Mouse (Mus musculus) layer of hippocampus, adult 11-12 months (tissue): ENCODE measurements around the gene Pld3.

Source experiments
- DNase-seq: peaks from one replicate; pipeline ENCODE4 v3.0.0; 2022; ENCODE audit warnings: low spot score

Pld3 gene

GRCm38 (mm10) chr7:27569580-27570224 lies 16.7 kb upstream of the Pld3 start:
- DNase-seq = no peak

DNA sequence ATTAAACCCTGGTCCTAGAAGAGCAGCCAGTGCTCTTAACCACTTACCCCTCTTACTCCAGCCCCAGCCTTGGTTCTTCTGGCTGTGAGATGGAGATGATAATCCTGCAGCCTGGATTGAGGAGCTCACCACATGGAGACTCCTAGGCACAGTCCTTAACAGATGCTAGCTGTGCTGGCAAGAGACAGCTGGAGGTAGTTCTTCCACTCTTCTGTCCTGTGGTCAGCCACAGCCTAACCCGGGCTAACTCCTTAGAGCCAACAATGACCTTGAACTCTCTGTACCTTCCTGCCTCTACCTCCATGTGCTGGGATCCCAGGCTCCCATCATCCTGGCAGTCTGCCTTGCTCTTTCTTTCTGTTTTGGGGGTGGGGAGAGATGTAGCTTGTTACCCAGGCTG lies 8.0 kb upstream of the Pld3 start:
- no peak for DNase-seq

GRCm38 (mm10) chr7:27560291-27560887 lies 7.4 kb upstream of the Pld3 start:
- no peak for DNase-seq

- DNase-seq = no peak
Measured at GRCm38 (mm10) chr7:27552070-27552469, 948 bp downstream of the Pld3 start.

DNA sequence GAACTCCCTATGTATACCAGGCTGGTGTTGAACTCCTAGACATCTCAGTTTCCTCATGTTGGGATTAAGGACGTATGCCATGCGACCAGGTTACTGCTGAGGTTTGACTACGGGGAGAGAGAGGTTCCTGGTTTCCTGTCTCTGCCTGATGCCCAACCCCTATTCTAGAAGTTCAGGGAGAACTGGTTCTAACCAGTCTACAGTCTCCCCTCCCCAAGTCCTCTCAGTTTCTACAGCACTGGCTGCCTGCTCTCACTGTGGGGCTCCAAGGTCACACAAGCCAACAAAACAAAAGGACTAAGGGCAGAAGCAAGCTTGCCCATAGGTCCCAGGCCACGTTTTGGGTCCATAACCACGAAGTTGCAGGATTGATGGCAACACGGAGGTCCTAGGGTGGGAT lies 3.4 kb downstream of the Pld3 start:
- no peak for DNase-seq

DNA sequence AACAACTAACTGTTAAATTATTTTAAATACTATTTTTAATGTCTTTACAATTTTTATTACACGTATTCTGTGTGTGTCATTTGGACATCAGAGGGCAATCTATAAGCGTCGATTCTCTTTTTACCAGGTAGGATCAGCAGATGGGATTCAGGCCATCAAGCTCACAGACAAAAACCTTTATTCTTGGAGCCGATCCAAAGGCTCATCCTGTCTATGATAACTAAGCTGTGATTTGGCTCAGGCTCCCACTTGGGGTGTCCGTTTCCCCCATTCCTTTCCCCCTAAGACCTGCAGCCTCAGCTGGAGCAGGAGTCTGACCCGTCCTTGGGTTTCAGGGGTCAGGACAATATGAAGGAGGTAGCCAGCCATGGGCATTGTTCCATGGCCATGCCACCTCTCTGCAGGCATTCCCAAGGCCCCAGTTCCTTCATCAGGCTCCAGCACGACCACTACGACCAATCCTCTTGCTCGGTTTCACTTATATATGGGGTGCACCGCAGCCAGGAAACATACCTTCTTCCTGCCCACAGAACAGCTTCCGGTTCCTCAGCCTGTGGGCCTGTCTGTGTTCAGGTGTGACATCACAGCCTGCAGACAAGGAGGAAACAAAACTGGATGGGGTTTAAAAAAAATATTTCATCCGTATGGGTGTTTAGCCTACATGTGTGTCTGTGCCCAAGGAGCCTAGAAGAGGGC lies 8.2 kb downstream of the Pld3 start:
- DNase-seq = no peak

- no peak for DNase-seq
Measured at GRCm38 (mm10) chr7:27543851-27544250, 9.2 kb downstream of the Pld3 start.

DNA sequence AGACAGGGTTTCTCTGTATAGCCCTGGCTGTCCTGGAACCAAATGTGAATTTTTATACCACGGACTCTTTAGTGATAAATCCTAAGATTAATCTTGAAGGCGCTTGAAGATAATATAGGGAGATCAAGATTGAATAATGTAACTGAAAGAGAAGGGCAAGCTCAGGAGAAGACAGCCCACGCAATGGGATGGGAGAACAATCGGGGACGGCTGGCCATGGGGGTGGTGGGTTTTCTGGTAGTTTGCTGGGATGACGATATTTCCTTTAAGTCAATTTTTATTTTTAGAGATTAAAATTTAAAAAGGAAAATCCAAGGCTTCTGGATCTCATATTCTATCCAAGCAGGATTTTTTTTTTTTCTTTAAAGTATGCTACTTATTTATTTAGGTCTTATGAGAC lies 10.0 kb downstream of the Pld3 start:
- no peak for DNase-seq

DNA sequence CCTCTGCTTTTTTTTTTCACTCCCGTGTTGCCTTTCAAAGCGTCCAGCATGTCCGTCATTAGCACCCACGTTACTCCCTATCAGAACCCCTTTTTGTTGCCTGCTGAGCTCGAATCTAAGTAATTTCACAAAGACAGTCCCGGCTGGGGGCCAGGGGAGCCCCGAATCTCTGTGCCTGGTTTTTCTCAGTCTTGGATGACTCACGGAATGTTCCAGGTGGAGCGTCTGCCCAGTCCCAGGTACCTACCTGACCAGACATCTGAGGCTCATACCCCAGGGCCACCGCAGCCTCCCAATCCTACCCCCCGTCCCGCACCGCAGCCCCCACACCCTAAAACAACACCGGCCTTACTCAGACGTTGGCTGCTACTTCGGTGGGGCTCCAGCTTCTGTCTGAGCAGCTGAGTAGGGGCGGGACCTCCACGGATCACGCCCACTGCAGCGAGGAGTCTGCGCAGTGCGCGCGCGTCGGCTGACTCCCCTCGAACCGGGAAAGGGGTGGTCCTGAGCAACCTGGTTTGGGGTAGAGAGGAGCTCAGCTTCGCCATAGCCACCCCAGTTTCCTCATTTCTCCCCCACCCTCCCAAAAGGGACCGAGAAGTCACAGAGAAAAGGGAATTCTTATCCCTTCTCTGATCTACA lies 10.5 kb downstream of the Pld3 start:
- peak; percentile 91 for DNase-seq

DNA sequence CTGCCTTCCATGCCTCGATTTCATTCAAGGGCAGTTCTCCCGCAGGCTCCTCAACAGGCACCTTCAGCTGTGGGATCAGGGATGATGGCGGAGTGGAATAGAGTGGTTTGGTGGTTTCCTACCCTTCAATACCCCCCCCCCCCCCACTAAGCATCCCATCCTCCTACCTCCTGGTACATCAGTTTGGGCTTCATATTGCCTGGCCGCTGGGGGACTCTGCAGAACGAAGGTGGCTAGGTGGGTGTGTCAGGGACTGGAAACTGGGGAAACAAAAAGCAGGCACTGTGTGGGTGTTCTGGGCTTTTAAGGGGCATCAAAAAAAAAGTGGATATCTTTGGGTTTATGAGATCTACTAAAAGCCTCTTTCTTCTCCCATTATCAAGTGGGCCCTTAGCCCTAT lies 11.1 kb downstream of the Pld3 start:
- no peak for DNase-seq

GRCm38 (mm10) chr7:27541431-27541830 lies 11.6 kb downstream of the Pld3 start:
- DNase-seq = peak; percentile 89

DNA sequence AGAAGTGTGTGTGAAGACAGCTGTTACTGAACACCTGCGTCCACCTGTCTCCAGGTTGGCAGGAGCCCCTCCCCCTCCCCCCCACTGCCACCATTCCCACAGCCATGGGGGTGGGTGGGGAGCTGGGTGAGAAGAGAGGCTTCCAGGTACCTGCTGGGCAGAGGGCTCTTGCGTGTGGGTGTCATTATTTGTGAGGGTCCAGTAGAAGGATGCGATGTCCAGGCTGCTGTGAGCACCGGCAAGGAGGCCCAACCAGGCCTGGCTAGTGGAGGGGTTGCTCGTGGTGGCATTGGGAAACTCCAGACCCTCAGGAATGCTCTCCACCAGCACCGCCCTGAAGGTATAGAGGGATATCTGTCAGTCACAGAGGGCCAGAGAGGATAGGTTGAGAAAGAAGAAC lies 12.1 kb downstream of the Pld3 start:
- no peak for DNase-seq

GRCm38 (mm10) chr7:27540521-27540920 lies 12.5 kb downstream of the Pld3 start:
- no peak for DNase-seq

DNA sequence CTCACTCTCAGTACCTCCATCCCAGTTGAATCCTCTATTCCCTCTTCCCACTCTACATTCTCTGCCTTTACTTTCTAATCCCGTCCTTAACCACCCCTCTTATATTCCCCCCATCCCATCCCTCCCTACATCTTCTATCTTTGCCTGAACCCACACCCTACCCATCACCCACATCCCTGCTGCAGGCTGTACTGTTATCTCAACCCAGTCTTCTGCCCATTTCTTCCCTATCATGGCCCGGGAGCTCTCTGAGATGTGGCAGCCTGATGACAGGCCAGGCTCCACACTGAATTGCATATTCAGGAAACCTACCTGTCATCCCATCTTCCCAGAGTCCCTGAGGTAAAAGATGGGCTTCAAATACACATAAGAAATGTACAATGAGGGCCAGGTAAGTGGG lies 14.2 kb downstream of the Pld3 start:
- DNase-seq = no peak

DNA sequence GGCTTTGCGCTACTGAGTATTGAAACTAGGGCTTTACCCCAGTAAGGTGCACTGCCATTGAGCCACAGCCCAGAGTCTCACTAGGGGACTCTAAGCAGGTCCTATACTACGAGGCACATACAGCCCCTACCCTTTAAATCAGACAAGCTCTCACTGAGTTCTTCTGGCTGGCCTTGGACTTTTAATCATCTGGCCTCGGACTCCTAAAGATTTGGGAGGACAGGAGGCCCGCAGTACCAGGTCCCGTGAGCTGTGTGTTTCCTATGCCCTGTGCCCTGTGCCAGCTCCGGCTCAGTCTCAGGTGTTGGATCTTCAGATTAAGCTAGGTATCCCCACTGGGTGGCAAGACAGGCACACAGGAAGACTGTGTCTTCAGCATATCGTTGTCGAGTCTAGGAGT lies 15.0 kb downstream of the Pld3 start:
- no peak for DNase-seq

GRCm38 (mm10) chr7:27536618-27537017 lies 16.4 kb downstream of the Pld3 start:
- DNase-seq = no peak

DNA sequence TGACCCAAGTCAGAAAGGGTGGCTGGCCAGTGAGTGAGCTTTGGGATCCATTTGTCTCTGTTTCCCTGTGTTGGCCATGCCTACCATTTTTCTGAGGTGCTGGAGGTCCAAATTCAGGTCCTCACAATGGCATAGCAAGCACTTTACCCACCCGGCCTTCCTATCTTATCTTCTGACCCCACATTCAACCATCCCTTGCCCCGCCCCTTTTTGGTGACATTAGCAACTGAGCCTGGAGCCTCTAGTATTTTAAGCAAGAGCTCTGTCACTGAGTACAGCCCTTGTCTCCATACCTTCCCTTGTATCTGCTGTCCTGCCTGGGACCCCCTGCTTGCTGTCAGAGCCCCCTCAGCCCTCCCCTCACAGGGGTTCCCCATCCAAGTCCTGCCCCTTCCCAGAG lies 17.6 kb downstream of the Pld3 start:
- no peak for DNase-seq

DNA sequence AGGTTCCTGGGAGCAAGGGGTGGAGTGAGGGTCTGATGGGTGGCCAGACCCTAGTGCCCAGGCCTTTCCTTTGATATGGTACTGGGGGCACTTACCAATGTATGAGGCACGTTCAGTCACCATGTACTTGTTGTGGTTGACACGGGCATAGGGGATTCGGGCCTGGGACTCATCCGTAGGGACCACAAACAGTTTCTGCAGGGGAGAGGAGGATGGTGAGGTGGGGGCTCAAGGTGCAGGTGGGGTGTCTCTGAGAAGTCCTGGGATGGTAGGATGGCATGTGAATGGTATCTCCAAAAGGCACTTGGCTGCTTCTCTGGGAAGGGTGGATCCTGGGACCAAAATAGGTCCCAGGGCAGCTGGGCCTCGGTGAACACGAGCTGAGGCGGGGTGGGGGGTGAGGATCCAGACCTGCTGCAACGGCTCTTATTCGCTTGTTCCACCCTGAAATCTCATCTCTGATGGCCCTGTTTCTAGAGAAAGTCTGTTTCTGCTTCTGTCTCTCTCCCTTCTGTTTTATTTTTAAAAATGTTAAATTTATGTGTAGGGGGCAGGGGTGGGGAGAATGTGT lies 20.5 kb downstream of the Pld3 start:
- DNase-seq = no peak

GRCm38 (mm10) chr7:27531707-27532106 lies 21.3 kb downstream of the Pld3 start:
- DNase-seq = no peak

DNA sequence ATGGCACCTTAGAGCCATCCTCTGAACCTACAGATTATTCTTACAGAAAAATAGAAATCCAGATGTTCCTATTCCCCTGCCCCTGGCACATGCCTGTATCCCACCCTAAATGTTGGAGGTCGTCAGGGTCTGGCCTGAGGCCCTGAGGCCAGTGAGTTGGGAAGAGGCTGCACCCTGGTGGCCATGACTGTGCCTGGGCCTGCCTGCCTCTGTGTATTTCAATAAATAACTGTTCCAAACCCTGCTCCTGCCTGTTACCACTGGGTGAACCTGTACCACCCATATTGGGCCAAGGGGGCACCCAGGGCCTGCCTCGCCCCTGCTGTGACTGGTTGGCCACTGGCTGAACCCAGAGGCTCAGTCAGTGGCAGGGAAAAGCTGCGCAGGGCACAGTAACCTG lies 22.1 kb downstream of the Pld3 start:
- DNase-seq = no peak

DNA sequence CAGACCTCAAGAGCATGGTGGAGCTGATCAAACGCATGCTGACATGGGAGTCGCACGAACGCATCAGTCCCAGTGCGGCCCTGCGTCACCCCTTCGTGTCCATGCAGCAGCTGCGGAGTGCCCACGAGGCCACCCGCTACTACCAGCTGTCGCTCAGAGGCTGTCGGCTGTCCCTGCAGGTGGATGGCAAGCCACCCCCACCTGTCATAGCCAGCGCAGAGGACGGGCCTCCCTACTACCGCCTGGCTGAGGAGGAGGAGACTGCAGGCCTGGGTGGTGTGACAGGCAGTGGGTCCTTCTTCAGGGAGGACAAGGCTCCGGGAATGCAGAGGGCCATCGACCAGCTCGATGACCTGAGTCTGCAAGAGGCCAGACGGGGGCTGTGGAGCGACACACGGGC lies 23.9 kb downstream of the Pld3 start:
- no peak for DNase-seq

DNA sequence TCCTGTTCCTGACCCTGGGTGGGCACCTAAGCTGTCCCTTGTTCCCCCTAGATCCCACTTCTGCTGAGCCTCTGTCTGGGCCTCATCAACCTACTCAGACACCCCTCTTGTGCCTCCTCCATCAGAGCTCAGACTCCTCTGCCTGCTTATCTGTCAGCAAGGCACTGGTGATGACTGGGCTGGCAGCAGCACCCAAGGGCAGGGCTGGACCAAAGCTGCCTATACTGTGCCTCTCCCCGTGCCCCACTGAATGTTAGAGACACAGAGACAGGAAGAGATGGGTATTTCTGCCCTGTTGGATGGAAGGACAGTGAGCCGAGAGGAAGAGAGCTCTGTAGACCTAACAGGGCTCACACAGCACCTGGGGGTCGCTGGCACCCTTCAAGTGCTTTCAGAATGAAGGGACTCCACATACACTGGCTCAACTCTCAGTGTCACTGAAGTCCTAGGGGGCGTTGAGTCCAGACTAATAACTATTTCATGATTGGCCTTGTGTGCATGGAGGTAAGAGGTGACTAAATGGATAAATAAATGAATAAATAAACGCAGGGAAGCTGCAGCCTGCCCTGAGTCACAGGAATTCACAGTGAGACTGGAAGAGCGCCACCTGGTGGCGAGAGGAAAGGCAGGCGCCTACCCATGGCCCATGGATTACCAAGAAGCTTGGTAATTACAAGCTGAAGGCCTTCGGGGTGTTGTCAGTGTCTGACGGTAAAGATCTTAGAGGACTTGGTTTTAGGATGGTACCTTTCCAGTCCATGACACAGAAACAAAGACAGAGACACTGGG lies 26.8 kb downstream of the Pld3 start:
- peak; percentile 82 for DNase-seq
